Mouse (Mus musculus): ENCODE measurements around the gene Rab44. TPM values are rescaled to one million over a fixed set of nuclear protein-coding genes. Genes with fewer than 3 reads are reported as not detected.
"Not testable (repeated sequence)": the region's sequence is repeated elsewhere in the genome, so short reads cannot be mapped to it uniquely, and the experiment has no call there.

The Rab44 gene
- polyA plus RNA-seq, 1 experiment from 2014 or later, result not detected

GRCm38 (mm10) chr17:29095201-29095733 lies 18.7 kb upstream of the Rab44 start:
- under 1% methylated on average over 44 of the region's 44 CpGs for WGBS
- H3K27ac ChIP-seq, result peak overlapping the region; percentile 33; the same call in 1 of the 2 replicates
- ATAC-seq (ENCODE audit: low FRiP score) (peak; percentile 88), DNase-seq (ENCODE audit: low spot score) (peak; percentile 95)
- H3K4me2 ChIP-seq (replicated peaks), result peak overlapping the region; percentile 83
- H3K36me3 ChIP-seq (replicated peaks; ENCODE audit: control insufficient read depth, insufficient read depth), result no peaks in the 10 kb centered on the region
- peak overlapping the region; percentile 53 for H3K4me3 ChIP-seq (replicated peaks; ENCODE audit: low read length)
- peaks cover 15% of the 10 kb centered on the region; the same call in 1 of the 2 replicates for H3K4me1 ChIP-seq (replicated peaks; ENCODE audit: control insufficient read depth, insufficient read depth, low read length)
- H3K9me3 ChIP-seq (ENCODE audit: control insufficient read depth, low read length), result no peaks in the 10 kb centered on the region
- peaks cover 12% of the 10 kb centered on the region for H3K27me3 ChIP-seq (ENCODE audit: control insufficient read depth, insufficient read depth, low read length)
- H3K9ac ChIP-seq, result peak overlapping the region; percentile 56

- Histone ChIP-seq H3K4me1 (replicated peaks; ENCODE audit: control insufficient read depth, insufficient read depth, low read length) (peaks cover 15% of the 10 kb centered on the region; the same call in 1 of the 2 replicates), H3K27ac (no peak overlapping the region), H3K27me3 (ENCODE audit: control insufficient read depth, insufficient read depth, low read length) (peaks cover 12% of the 10 kb centered on the region), H3K4me2 (replicated peaks) (no peak overlapping the region), H3K9me3 (ENCODE audit: control insufficient read depth, low read length) (no peaks in the 10 kb centered on the region), H3K9ac (no peak overlapping the region), H3K4me3 (replicated peaks; ENCODE audit: low read length) (no peak overlapping the region), H3K36me3 (replicated peaks; ENCODE audit: control insufficient read depth, insufficient read depth) (no peaks in the 10 kb centered on the region)
- WGBS, result 89% methylated on average over 6 of the region's 6 CpGs
- ATAC-seq (ENCODE audit: low FRiP score) (no peak), DNase-seq (ENCODE audit: low spot score) (no peak)
Observed at GRCm38 (mm10) chr17:29096245-29096644, 17.7 kb upstream of the Rab44 start.

- no peak overlapping the region for H3K27ac ChIP-seq
- peaks cover 11% of the 10 kb centered on the region for H3K27me3 ChIP-seq (ENCODE audit: control insufficient read depth, insufficient read depth, low read length)
- H3K4me1 ChIP-seq (replicated peaks; ENCODE audit: control insufficient read depth, insufficient read depth, low read length), result peaks cover 12% of the 10 kb centered on the region; the same call in 1 of the 2 replicates
- H3K4me3 ChIP-seq (replicated peaks; ENCODE audit: low read length), result no peak overlapping the region
- DNase-seq (ENCODE audit: low spot score) (no peak), ATAC-seq (ENCODE audit: low FRiP score) (no peak)
- no peaks in the 10 kb centered on the region for H3K36me3 ChIP-seq (replicated peaks; ENCODE audit: control insufficient read depth, insufficient read depth)
- no peak overlapping the region for H3K9ac ChIP-seq
- no peak overlapping the region for H3K4me2 ChIP-seq (replicated peaks)
- WGBS, result 66% methylated on average over 7 of the region's 7 CpGs
- H3K9me3 ChIP-seq (ENCODE audit: control insufficient read depth, low read length), result no peaks in the 10 kb centered on the region
Observed at GRCm38 (mm10) chr17:29096851-29097561, 16.9 kb upstream of the Rab44 start.

- peaks cover 11% of the 10 kb centered on the region; the same call in 1 of the 2 replicates for H3K4me1 ChIP-seq (replicated peaks; ENCODE audit: control insufficient read depth, insufficient read depth, low read length)
- no peak overlapping the region for H3K4me3 ChIP-seq (replicated peaks; ENCODE audit: low read length)
- no peak for ATAC-seq (ENCODE audit: low FRiP score)
- H3K27me3 ChIP-seq (ENCODE audit: control insufficient read depth, insufficient read depth, low read length), result 0 out of 2 replicates have a peak, but pooled peaks cover 5% of the 10 kb centered on the region
- DNase-seq (ENCODE audit: low spot score), result no peak
- no peak overlapping the region for H3K27ac ChIP-seq
- H3K36me3 ChIP-seq (replicated peaks; ENCODE audit: control insufficient read depth, insufficient read depth), result no peaks in the 10 kb centered on the region
- H3K4me2 ChIP-seq (replicated peaks), result no peak overlapping the region
- no peak overlapping the region for H3K9ac ChIP-seq
- no peaks in the 10 kb centered on the region for H3K9me3 ChIP-seq (ENCODE audit: control insufficient read depth, low read length)
- WGBS, result 94% methylated on average over 24 of the region's 24 CpGs
Observed at GRCm38 (mm10) chr17:29098291-29098690, 15.7 kb upstream of the Rab44 start.

- H3K9me3 ChIP-seq (ENCODE audit: control insufficient read depth, low read length), result peaks cover 4% of the 10 kb centered on the region; the same call in 1 of the 2 replicates
- 0 out of 2 replicates have a peak, but pooled peaks cover 5% of the 10 kb centered on the region for H3K27me3 ChIP-seq (ENCODE audit: control insufficient read depth, insufficient read depth, low read length)
- 69% methylated on average over 8 of the region's 8 CpGs for WGBS
- DNase-seq (ENCODE audit: low spot score) (no peak), ATAC-seq (ENCODE audit: low FRiP score) (no peak)
- no peak overlapping the region for H3K27ac ChIP-seq
- H3K4me2 ChIP-seq (replicated peaks), result no peak overlapping the region
- no peak overlapping the region for H3K4me3 ChIP-seq (replicated peaks; ENCODE audit: low read length)
- no peaks in the 10 kb centered on the region for H3K36me3 ChIP-seq (replicated peaks; ENCODE audit: control insufficient read depth, insufficient read depth)
- H3K9ac ChIP-seq, result no peak overlapping the region
- H3K4me1 ChIP-seq (replicated peaks; ENCODE audit: control insufficient read depth, insufficient read depth, low read length), result peaks cover 8% of the 10 kb centered on the region; the same call in 1 of the 2 replicates
Observed at GRCm38 (mm10) chr17:29099076-29099475, 14.9 kb upstream of the Rab44 start.

GRCm38 (mm10) chr17:29100627-29101026 lies 13.3 kb upstream of the Rab44 start:
- Histone ChIP-seq H3K9ac (no peak overlapping the region), H3K27me3 (ENCODE audit: control insufficient read depth, insufficient read depth, low read length) (no peaks in the 10 kb centered on the region), H3K4me2 (replicated peaks) (no peak overlapping the region), H3K4me3 (replicated peaks; ENCODE audit: low read length) (no peak overlapping the region), H3K4me1 (replicated peaks; ENCODE audit: control insufficient read depth, insufficient read depth, low read length) (no peaks in the 10 kb centered on the region), H3K27ac (no peak overlapping the region), H3K36me3 (replicated peaks; ENCODE audit: control insufficient read depth, insufficient read depth) (no peaks in the 10 kb centered on the region), H3K9me3 (ENCODE audit: control insufficient read depth, low read length) (peaks cover 4% of the 10 kb centered on the region; the same call in 1 of the 2 replicates)
- no peak for DNase-seq (ENCODE audit: low spot score)
- 93% methylated on average over 7 of the region's 7 CpGs for WGBS
- no peak for ATAC-seq (ENCODE audit: low FRiP score)

- ATAC-seq (ENCODE audit: low FRiP score); H3K9ac ChIP-seq; H3K4me3 ChIP-seq (replicated peaks; ENCODE audit: low read length); H3K9me3 ChIP-seq (ENCODE audit: control insufficient read depth, low read length); DNase-seq (ENCODE audit: low spot score); H3K36me3 ChIP-seq (replicated peaks; ENCODE audit: control insufficient read depth, insufficient read depth); H3K4me2 ChIP-seq (replicated peaks); H3K4me1 ChIP-seq (replicated peaks; ENCODE audit: control insufficient read depth, insufficient read depth, low read length); H3K27me3 ChIP-seq (ENCODE audit: control insufficient read depth, insufficient read depth, low read length); H3K27ac ChIP-seq: not testable (repeated sequence)
- 88% methylated on average over 6 of the region's 6 CpGs for WGBS
Observed at GRCm38 (mm10) chr17:29110356-29110755, 3.6 kb upstream of the Rab44 start.

- H3K4me3 ChIP-seq (replicated peaks; ENCODE audit: low read length), result no peak overlapping the region
- H3K9me3 ChIP-seq (ENCODE audit: control insufficient read depth, low read length), result no peaks in the 10 kb centered on the region
- ATAC-seq (ENCODE audit: low FRiP score), result no peak
Observed at GRCm38 (mm10) chr17:29111332-29111731, 2.6 kb upstream of the Rab44 start.

GRCm38 (mm10) chr17:29116023-29116422 lies 2.1 kb downstream of the Rab44 start:
- no peak for DNase-seq (ENCODE audit: low spot score)
- no peak overlapping the region for H3K4me2 ChIP-seq (replicated peaks)
- no peaks in the 10 kb centered on the region for H3K9me3 ChIP-seq (ENCODE audit: control insufficient read depth, low read length)
- no peak for ATAC-seq (ENCODE audit: low FRiP score)
- H3K27me3 ChIP-seq (ENCODE audit: control insufficient read depth, insufficient read depth, low read length), result no peaks in the 10 kb centered on the region
- no peak overlapping the region for H3K27ac ChIP-seq
- no peak overlapping the region for H3K9ac ChIP-seq
- no peaks in the 10 kb centered on the region for H3K4me1 ChIP-seq (replicated peaks; ENCODE audit: control insufficient read depth, insufficient read depth, low read length)
- no peak overlapping the region for H3K4me3 ChIP-seq (replicated peaks; ENCODE audit: low read length)
- 75% methylated on average over 12 of the region's 12 CpGs for WGBS
- no peaks in the 10 kb centered on the region for H3K36me3 ChIP-seq (replicated peaks; ENCODE audit: control insufficient read depth, insufficient read depth)

More at GRCm38 (mm10) chr17:29111332-29111731, 2.6 kb upstream of the Rab44 start:
- no peak for DNase-seq (ENCODE audit: low spot score)
- Histone ChIP-seq H3K4me2 (replicated peaks) (no peak overlapping the region), H3K36me3 (replicated peaks; ENCODE audit: control insufficient read depth, insufficient read depth) (no peaks in the 10 kb centered on the region), H3K9ac (no peak overlapping the region), H3K27ac (no peak overlapping the region), H3K27me3 (ENCODE audit: control insufficient read depth, insufficient read depth, low read length) (no peaks in the 10 kb centered on the region), H3K4me1 (replicated peaks; ENCODE audit: control insufficient read depth, insufficient read depth, low read length) (no peaks in the 10 kb centered on the region)
- WGBS, result 88% methylated on average over 5 of the region's 5 CpGs
